Mouse (Mus musculus): ENCODE results near the gene Ap1g1. TPM values are rescaled to one million over a fixed set of nuclear protein-coding genes. Genes with fewer than 3 reads are reported as not detected.
"Not testable (repeated sequence)": the region's sequence is repeated elsewhere in the genome, so short reads cannot be mapped to it uniquely, and the experiment has no call there.

Gene Ap1g1
- polyA plus RNA-seq, 1 experiment from 2014 or later = 52.9 TPM

DNA sequence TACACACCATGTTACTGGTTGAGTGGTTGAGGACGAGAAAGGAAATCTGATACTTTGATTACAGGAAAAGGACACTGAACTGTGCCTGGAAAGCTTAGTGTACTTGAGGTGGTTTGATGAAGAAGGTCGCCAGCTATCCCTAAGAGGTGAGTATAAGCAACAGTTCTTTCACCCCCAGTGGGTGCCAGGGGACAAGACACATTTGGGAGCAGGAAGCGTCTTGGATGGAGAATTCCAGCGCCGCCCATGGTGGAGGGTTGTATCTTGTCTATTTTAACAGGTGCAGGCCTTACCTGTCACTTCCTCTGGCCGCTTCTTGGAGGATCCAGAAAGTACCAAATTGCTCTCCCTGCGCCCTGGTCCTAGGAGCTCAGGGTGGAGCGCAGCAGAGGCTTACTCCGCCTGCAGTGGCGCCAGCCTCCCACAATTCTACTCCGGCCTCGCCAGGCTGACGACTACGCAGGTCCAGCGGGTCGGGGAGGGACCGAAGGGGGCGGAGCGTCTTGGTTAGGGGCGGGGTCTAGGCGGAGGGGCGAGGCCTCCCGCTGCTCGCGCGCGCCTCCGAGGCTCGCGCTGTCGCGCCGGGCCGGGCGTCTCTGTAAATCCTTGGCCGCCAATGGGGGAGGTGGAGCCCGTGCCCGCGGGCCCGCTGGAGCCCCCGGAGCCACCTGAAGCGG, 89.8 kb downstream of the Ap1g1 start, which contains the start of gene Phlpp2:
Gene Phlpp2 (plus strand): TSS at position 540 of the 677 bp plus-strand sequence.
- peak; percentile 97 for ATAC-seq (ENCODE audit: insufficient number of reproducible peaks, insufficient read depth, low FRiP score, low TSS enrichment)
- H3K27me3 ChIP-seq = no peaks in the 10 kb centered on the region
- H3K9ac ChIP-seq = peak within 1 kb of the TSS; percentile 95
- peak within 1 kb of the TSS; percentile 93 for H3K27ac ChIP-seq
- no peaks in the 10 kb centered on the region for H3K9me3 ChIP-seq
- H3K36me3 ChIP-seq = 0 out of 2 replicates have a peak, but pooled peaks cover 6% of the 10 kb centered on the region
- H3K4me3 ChIP-seq = peak within 1 kb of the TSS; percentile 94
- H3K4me1 ChIP-seq = 0 out of 2 replicates have a peak, but pooled peaks cover 5% of the 10 kb centered on the region
- H3K4me2 ChIP-seq (replicated peaks) = peak within 1 kb of the TSS; percentile 77
- 2% methylated on average over 37 of the region's 42 CpGs for WGBS

DNA sequence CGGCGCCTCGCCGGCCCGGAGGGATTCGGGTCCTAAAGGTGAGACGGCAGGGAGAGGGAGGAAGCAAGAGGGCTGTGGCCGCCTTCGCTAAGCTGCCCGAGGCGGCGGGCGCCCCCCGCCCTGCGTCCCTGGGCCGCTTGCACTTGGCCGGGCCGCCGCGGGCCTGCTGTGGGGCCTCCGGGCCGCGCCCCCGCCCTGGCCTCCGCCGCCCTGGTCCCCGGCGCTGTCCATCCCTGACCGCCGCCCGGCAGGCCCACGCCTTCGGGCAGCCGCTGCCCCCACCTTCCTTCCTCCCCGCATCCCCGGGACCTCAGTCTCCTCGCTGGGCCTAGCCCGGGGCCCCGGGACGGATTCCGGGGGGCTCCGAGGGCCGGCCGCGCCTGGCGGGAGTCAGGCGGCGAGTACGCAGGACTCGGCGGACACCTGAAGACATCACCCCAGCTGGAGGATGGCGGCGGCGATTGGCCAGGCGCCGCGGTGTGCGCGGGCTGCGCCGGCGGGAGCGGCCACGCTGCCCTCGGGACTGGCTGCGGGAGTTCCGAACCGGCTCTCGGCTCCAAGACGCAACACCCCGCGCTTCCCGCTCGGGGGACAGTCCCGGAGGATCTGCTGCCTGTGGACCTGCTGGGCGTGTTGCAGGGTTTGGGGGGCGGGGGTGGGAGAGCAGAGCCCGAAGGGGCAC, 90.5 kb downstream of the Ap1g1 start:
- Histone ChIP-seq H3K9me3 (no peaks in the 10 kb centered on the region), H3K27ac (peak overlapping the region; percentile 93), H3K4me2 (replicated peaks) (peak overlapping the region; percentile 77), H3K36me3 (0 out of 2 replicates have a peak, but pooled peaks cover 6% of the 10 kb centered on the region), H3K9ac (peak overlapping the region; percentile 95), H3K4me1 (0 out of 2 replicates have a peak, but pooled peaks cover 5% of the 10 kb centered on the region), H3K27me3 (no peaks in the 10 kb centered on the region), H3K4me3 (peak overlapping the region; percentile 94)
- peak; percentile 82 for ATAC-seq (ENCODE audit: insufficient number of reproducible peaks, insufficient read depth, low FRiP score, low TSS enrichment)
- under 1% methylated on average over 75 of the region's 78 CpGs for WGBS

DNA sequence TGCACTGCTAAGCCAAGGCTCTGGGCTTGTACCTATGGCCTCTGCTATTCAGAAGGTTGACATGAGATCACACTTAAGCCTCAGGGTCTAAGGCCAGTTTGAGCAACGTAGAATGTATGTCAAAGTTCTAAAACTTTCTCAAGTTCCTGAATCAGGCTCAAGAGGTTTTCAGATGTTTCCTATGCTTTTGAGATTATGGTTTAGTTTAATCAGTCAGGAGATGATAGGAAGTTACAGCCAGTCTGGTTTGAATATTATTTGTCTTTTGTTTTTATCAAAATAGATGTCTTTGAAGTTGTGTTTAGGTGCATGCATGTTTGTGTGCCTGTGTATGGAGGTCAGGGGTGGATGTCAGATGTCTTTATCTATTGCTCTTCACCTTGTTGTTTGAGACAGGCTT, 92.7 kb downstream of the Ap1g1 start:
- Histone ChIP-seq H3K9me3 (no peaks in the 10 kb centered on the region), H3K36me3 (0 out of 2 replicates have a peak, but pooled peaks cover 6% of the 10 kb centered on the region), H3K4me1 (0 out of 2 replicates have a peak, but pooled peaks cover 5% of the 10 kb centered on the region), H3K9ac (no peak overlapping the region), H3K27ac (no peak overlapping the region), H3K4me2 (replicated peaks) (no peak overlapping the region), H3K4me3 (no peak overlapping the region), H3K27me3 (no peaks in the 10 kb centered on the region)
- 78% methylated on average over 1 of the region's 1 CpGs for WGBS
- no peak for ATAC-seq (ENCODE audit: insufficient number of reproducible peaks, insufficient read depth, low FRiP score, low TSS enrichment)

DNA sequence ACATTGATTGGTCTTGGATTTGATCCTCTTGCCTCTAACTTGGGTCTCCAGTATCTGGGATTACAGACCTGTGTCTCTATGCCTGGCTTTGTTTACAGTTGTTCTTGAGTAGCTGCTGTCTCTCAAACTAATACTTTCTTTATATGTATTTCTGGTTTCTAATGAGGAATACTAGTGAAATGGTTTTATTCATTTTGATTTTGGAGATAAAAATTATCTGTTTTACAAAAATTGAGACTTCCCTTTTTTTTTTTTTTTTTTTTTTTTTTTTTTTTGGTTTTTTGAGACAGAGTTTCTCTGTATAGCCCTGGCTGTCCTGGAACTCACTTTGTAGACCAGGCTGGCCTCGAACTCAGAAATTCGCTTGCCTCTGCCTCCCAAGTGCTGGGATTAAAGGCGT, 95.4 kb downstream of the Ap1g1 start:
- H3K4me2 ChIP-seq (replicated peaks); ATAC-seq (ENCODE audit: insufficient number of reproducible peaks, insufficient read depth, low FRiP score, low TSS enrichment); H3K27me3 ChIP-seq; H3K9ac ChIP-seq; H3K4me3 ChIP-seq; H3K4me1 ChIP-seq; H3K9me3 ChIP-seq; H3K27ac ChIP-seq: not testable (repeated sequence)
- WGBS = 94% methylated on average over 3 of the region's 3 CpGs
- peaks cover 26% of the 10 kb centered on the region for H3K36me3 ChIP-seq

DNA sequence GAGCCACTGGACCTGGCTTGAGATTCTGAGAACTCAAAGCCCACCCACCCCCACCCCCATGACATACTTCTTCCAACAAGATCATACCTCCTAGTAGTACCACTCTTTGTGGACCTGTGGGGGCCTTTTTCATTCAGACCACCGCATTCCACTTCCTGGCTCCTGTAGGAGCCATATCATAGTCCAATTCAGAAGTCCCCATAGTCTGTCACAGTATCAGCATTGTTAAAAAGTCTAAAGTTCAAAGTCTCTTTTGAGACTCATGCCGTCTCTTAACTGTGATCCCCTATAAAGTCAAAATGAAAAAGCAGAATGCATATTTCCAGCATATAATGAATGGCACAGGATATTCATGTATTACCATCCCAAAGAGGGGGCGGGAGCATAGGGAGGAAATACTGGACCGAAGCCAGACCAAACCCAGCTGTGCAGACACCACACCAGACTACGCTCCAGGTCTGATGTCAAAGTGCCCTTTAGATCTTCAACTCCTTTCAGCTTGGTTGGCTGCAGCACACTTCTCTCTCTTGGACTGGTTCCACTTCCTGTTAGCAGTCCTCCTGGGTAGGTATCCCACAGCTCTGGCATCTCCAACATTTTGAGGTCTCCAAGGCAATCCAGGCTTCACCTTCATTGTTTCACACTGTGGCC, 101.8 kb downstream of the Ap1g1 start:
- no peak overlapping the region for H3K9ac ChIP-seq
- H3K4me2 ChIP-seq (replicated peaks) = no peak overlapping the region
- H3K36me3 ChIP-seq = peaks cover 44% of the 10 kb centered on the region
- H3K27ac ChIP-seq = no peak overlapping the region
- H3K9me3 ChIP-seq = no peaks in the 10 kb centered on the region
- 91% methylated on average over 5 of the region's 5 CpGs for WGBS
- ATAC-seq (ENCODE audit: insufficient number of reproducible peaks, insufficient read depth, low FRiP score, low TSS enrichment) = no peak
- no peaks in the 10 kb centered on the region for H3K27me3 ChIP-seq
- no peak overlapping the region for H3K4me3 ChIP-seq
- no peaks in the 10 kb centered on the region for H3K4me1 ChIP-seq

DNA sequence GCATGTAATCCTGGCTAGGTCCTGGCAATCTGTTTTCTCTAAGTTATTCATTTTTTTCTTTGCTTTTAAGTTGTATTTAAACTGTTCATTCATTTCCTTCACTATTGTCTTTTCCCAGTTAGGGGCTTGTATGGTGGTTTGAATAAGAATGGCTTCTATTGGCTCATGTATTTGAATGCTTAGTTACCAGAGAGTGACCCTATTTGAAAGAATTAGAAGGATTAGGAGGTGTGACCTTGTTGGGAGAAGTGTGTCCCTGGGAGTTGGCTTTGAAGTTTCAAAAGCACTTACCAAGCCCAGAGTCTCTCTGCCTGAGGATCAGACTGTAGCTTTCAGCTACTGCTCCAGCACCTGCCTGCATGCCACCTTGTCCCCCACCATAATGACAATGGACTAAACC, 106.9 kb downstream of the Ap1g1 start:
- no peak overlapping the region for H3K9ac ChIP-seq
- H3K4me1 ChIP-seq = no peaks in the 10 kb centered on the region
- H3K27me3 ChIP-seq = no peaks in the 10 kb centered on the region
- peaks cover 44% of the 10 kb centered on the region for H3K36me3 ChIP-seq
- H3K4me2 ChIP-seq (replicated peaks) = no peak overlapping the region
- no peak overlapping the region for H3K27ac ChIP-seq
- H3K4me3 ChIP-seq = no peak overlapping the region
- ATAC-seq (ENCODE audit: insufficient number of reproducible peaks, insufficient read depth, low FRiP score, low TSS enrichment) = no peak
- no peaks in the 10 kb centered on the region for H3K9me3 ChIP-seq

DNA sequence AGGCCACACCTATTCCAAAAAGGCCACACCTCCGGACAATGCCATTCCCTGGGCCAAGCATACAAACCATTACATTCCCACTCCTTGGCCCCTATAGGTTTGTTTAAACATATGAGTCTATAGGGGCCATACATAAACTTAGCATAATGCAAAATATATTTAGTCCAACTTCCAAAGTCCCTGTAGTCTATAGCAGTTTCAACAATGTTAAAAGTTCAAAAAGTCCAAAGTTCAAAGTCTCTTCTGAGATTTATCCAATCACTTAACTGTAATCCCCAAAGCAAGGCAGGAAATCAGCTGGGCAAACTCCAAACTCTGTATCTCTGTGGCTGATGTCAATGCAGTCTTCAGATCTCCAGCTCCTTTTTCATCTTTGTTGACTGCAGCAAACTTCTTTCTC, 110.9 kb downstream of the Ap1g1 start:
- Histone ChIP-seq H3K36me3 (peaks cover 44% of the 10 kb centered on the region), H3K9ac (no peak overlapping the region), H3K27me3 (no peaks in the 10 kb centered on the region), H3K4me2 (replicated peaks) (no peak overlapping the region), H3K27ac (no peak overlapping the region), H3K4me1 (no peaks in the 10 kb centered on the region), H3K4me3 (no peak overlapping the region), H3K9me3 (no peaks in the 10 kb centered on the region)
- ATAC-seq (ENCODE audit: insufficient number of reproducible peaks, insufficient read depth, low FRiP score, low TSS enrichment) = no peak
- WGBS = 90% methylated on average over 1 of the region's 1 CpGs

DNA sequence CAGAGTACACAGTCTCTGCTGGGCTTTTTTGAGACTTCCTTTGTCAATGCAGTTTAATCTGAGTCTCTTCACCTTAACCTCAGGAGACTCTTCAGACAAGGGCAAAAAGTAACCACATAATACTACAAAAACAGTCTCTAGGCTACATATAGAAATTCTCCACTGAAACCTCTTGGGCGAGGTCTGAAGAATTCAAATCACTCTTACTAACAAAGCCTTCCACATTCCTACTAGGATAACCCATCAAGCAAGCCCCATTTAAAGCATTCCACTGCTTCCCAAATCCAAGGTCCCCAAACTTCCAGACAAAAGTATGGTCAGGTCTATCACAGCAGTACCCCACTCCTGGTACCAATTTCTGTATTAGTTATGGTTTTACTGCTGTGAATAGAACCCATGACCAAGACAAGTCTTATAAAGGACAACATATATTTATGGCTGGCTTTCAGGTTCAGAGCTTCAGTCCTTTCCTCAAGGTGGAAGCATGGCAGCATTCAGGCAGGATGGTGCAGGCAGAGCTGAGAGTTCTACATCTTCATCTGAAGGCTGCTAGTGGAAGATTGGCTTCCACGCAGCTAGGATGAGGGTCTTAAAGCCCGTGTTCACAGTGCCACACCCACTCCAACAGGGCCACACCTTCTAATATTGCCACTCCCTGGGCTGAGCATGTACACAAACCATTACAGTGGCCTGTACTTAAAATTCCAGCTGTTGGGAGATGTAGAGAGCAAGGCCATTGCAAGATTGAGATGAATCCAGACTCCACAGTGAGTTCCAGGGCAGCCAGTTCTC, 112.6 kb downstream of the Ap1g1 start:
- peaks cover 41% of the 10 kb centered on the region for H3K36me3 ChIP-seq
- no peak overlapping the region for H3K27ac ChIP-seq
- H3K4me1 ChIP-seq = no peaks in the 10 kb centered on the region
- no peak overlapping the region for H3K9ac ChIP-seq
- H3K27me3 ChIP-seq = no peaks in the 10 kb centered on the region
- no peak overlapping the region for H3K4me2 ChIP-seq (replicated peaks)
- no peaks in the 10 kb centered on the region for H3K9me3 ChIP-seq
- 88% methylated on average over 3 of the region's 3 CpGs for WGBS
- no peak for ATAC-seq (ENCODE audit: insufficient number of reproducible peaks, insufficient read depth, low FRiP score, low TSS enrichment)
- H3K4me3 ChIP-seq = no peak overlapping the region

DNA sequence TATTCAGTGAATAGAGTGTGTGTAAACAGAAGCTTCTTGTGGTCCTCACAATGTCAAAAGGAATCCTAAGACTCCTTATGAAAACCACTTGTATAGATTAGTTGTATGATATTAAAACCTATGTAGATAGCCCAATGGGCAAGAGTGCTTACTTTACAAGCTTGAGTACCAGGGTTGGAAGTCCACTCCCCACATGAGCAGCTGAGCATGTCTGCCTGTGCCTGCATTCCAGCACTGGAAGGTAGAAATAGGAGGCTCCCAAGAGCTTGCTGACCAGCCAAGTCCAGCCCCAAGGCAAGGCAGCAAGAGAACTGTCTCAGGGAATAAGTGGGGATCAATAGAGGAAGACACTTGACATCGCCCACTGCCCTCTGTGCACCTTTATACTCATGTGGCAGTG, 116.3 kb downstream of the Ap1g1 start:
- H3K4me2 ChIP-seq (replicated peaks) = no peak overlapping the region
- no peaks in the 10 kb centered on the region for H3K4me1 ChIP-seq
- no peaks in the 10 kb centered on the region for H3K27me3 ChIP-seq
- H3K9me3 ChIP-seq = no peaks in the 10 kb centered on the region
- peaks cover 26% of the 10 kb centered on the region for H3K36me3 ChIP-seq
- H3K4me3 ChIP-seq = no peak overlapping the region
- H3K9ac ChIP-seq = no peak overlapping the region
- no peak for ATAC-seq (ENCODE audit: insufficient number of reproducible peaks, insufficient read depth, low FRiP score, low TSS enrichment)
- 92% methylated on average over 1 of the region's 1 CpGs for WGBS
- H3K27ac ChIP-seq = no peak overlapping the region

DNA sequence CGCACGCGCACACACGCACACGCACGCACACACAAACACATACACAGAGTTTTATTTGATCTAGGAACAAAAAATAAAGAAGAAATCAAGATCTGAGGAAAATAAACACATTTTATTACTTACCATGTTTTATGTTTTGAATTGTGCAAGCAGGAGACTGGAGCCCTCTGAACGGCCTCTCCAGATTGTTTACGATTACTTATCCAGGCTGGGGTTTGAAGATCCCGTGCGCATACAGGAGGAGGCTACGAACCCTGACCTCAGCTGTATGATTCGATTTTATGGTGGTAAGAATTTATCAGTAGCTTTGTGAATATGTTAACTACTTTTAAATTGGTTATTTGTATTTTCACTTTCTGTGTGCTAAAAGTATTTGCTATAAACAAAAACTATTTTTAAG, 117.0 kb downstream of the Ap1g1 start:
- Histone ChIP-seq H3K27ac (no peak overlapping the region), H3K9ac (no peak overlapping the region), H3K4me2 (replicated peaks) (no peak overlapping the region), H3K27me3 (no peaks in the 10 kb centered on the region), H3K4me3 (no peak overlapping the region), H3K36me3 (peaks cover 18% of the 10 kb centered on the region), H3K9me3 (no peaks in the 10 kb centered on the region), H3K4me1 (no peaks in the 10 kb centered on the region)
- no peak for ATAC-seq (ENCODE audit: insufficient number of reproducible peaks, insufficient read depth, low FRiP score, low TSS enrichment)
- 90% methylated on average over 12 of the region's 12 CpGs for WGBS

DNA sequence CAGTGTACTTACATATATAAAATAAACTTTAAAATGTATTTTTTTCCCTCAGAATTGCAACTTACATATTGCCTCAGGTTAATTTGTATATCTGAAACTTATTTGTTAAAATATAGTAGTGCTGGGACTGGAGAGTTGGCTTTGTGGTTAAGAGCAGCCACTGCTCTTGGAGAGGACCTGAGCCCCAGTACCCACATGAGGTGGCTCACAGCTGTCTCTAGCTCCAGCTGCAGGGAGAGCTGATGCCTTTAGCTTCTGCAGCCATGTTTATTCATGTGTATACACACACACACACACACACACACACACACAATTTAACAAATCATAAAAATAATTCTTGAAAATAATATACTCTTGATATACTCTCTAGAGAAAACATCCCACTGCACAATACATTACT, 124.0 kb downstream of the Ap1g1 start:
- no peaks in the 10 kb centered on the region for H3K9me3 ChIP-seq
- H3K27ac ChIP-seq = no peak overlapping the region
- peaks cover 6% of the 10 kb centered on the region; the same call in 1 of the 2 replicates for H3K36me3 ChIP-seq
- no peaks in the 10 kb centered on the region for H3K27me3 ChIP-seq
- H3K4me3 ChIP-seq = no peak overlapping the region
- H3K4me2 ChIP-seq (replicated peaks) = no peak overlapping the region
- no peak for ATAC-seq (ENCODE audit: insufficient number of reproducible peaks, insufficient read depth, low FRiP score, low TSS enrichment)
- no peak overlapping the region for H3K9ac ChIP-seq
- H3K4me1 ChIP-seq = no peaks in the 10 kb centered on the region

Data from embryonic facial prominence, embryonic 12.5 days (tissue).